Comparison of ENCODE assay signal across 8 mouse cellular contexts in genomic region chr8:105349096-105349771, GRCm38 (mm10). TPM values are rescaled to one million over a fixed set of nuclear protein-coding genes. Genes with fewer than 3 reads are reported as not detected.
DNase-seq lines count a peak whose midpoint lies in the region; ATAC-seq lines count a peak whose summit lies in the region.

No protein-coding gene starts in this region.

- H3K4me1 ChIP-seq in midbrain, embryonic 15.5 days = peaks cover 40% of the 10 kb centered on the region

- H3K9ac ChIP-seq in midbrain, embryonic 15.5 days = peak overlapping the region; percentile 69

- peak; percentile 25 to 43 for DNase-seq in left cerebral cortex, adult 18-20 months (ENCODE audit: low spot score in 2 of 2)
- DNase-seq in left cerebral cortex, adult 8-10 months (ENCODE audit: low spot score in 2 of 2) = no peak
- peak; percentile 38 for DNase-seq in ZHBTc4 (ENCODE audit: low read depth, low spot score)
- peak; percentile 69 for DNase-seq in embryo, embryonic 9.5 days (ENCODE audit: extremely low spot score)
- DNase-seq in induced T-regulatory cell, adult 2 months (ENCODE audit: low read depth) = peak; percentile 67
- DNase-seq in urinary bladder, adult 2 months (ENCODE audit: low spot score) = no peak

- H3K36me3 ChIP-seq in midbrain, embryonic 15.5 days (replicated peaks) = no peaks in the 10 kb centered on the region

- no peaks in the 10 kb centered on the region for H3K9me3 ChIP-seq in midbrain, embryonic 15.5 days

- peak overlapping the region; percentile 80 for H3K27ac ChIP-seq in midbrain, embryonic 15.5 days

- H3K4me2 ChIP-seq in midbrain, embryonic 15.5 days = peak overlapping the region; percentile 98

- peak overlapping the region; percentile 69 for H3K4me3 ChIP-seq in midbrain, embryonic 15.5 days

- H3K27me3 ChIP-seq in midbrain, embryonic 15.5 days (replicated peaks) = peaks cover 14% of the 10 kb centered on the region

- WGBS in midbrain, embryonic 15.5 days = under 1% methylated on average over 43 of the region's 48 CpGs

- ATAC-seq in midbrain, embryonic 15.5 days (replicated peaks) = peak; percentile 32
- no peak for ATAC-seq in inflammation-experienced regulatory T-cells, adult 6 months

RNA-seq across cellular contexts. Expression of gene Slc9a5, which starts 0.6 kb away (rescaled TPM):
- total RNA-seq in left cerebral cortex, adult 18-20 months (2021) = 10 to 100 TPM; 31.1 to 35.6 TPM
- 10 to 100 TPM; 28.9 to 30.7 (median 29.7) TPM for total RNA-seq in left cerebral cortex, adult 8-10 months (2022)
- 12.0 and 12.2 TPM in 2 replicates for polyA plus RNA-seq in midbrain, embryonic 15.5 days (2015; fragmentation: Nextera tagmentation; extraction: Ambion mirVana)
- 1 to 10 TPM in 1 of 3 experiments, under 1 TPM in 2; 0.28 to 1.3 (median 0.42) TPM for polyA plus RNA-seq in inflammation-experienced regulatory T-cells, adult 6 months (2017; shearing (Covaris generic))
- 2.6 and 3.4 TPM in 2 replicates for polyA plus RNA-seq in urinary bladder, adult 2 months (2012; rRNA removed)

RNA-seq across cellular contexts. Expression of gene Fhod1, which starts 1.5 kb away (rescaled TPM):
- 1 to 10 TPM; 3.1 to 3.3 TPM for total RNA-seq in left cerebral cortex, adult 18-20 months (2021)
- 1 to 10 TPM; 2.5 to 5.2 (median 4.0) TPM for total RNA-seq in left cerebral cortex, adult 8-10 months (2022)
- polyA plus RNA-seq in midbrain, embryonic 15.5 days (2015; fragmentation: Nextera tagmentation; extraction: Ambion mirVana) = 0.88 and 1.2 TPM in 2 replicates
- 1 to 10 TPM; 3.1 to 3.5 (median 3.2) TPM for polyA plus RNA-seq in inflammation-experienced regulatory T-cells, adult 6 months (2017; shearing (Covaris generic))
- polyA plus RNA-seq in urinary bladder, adult 2 months (2012; rRNA removed) = 17.0 and 18.4 TPM in 2 replicates

RNA-seq across cellular contexts. Expression of gene Tmem208, which starts 23.1 kb away (rescaled TPM):
- 10 to 100 TPM; 37.1 to 37.4 TPM for total RNA-seq in left cerebral cortex, adult 18-20 months (2021)
- total RNA-seq in left cerebral cortex, adult 8-10 months (2022) = 10 to 100 TPM; 33.7 to 46.5 (median 40.0) TPM
- 130 and 139 TPM in 2 replicates for polyA plus RNA-seq in midbrain, embryonic 15.5 days (2015; fragmentation: Nextera tagmentation; extraction: Ambion mirVana)
- polyA plus RNA-seq in inflammation-experienced regulatory T-cells, adult 6 months (2017; shearing (Covaris generic)) = 100 to 1,000 TPM; 136 to 151 (median 144) TPM
- 72.7 and 103 TPM in 2 replicates for polyA plus RNA-seq in urinary bladder, adult 2 months (2012; rRNA removed)

RNA-seq across cellular contexts. Expression of gene Lrrc29, which starts 23.2 kb away (rescaled TPM):
- 1 to 10 TPM; 4.5 to 4.8 TPM for total RNA-seq in left cerebral cortex, adult 18-20 months (2021)
- 1 to 10 TPM; 5.8 to 8.7 (median 7.1) TPM for total RNA-seq in left cerebral cortex, adult 8-10 months (2022)
- 0.68 and 1.1 TPM in 2 replicates for polyA plus RNA-seq in midbrain, embryonic 15.5 days (2015; fragmentation: Nextera tagmentation; extraction: Ambion mirVana)
- 1 to 10 TPM; 1.8 to 4.2 (median 3.2) TPM for polyA plus RNA-seq in inflammation-experienced regulatory T-cells, adult 6 months (2017; shearing (Covaris generic))
- polyA plus RNA-seq in urinary bladder, adult 2 months (2012; rRNA removed) = 3.9 and 6.1 TPM in 2 replicates

RNA-seq across cellular contexts. Expression of gene Plekhg4, which starts 23.8 kb away (rescaled TPM):
- total RNA-seq in left cerebral cortex, adult 18-20 months (2021) = 1 to 10 TPM; 2.1 to 2.2 TPM
- 1 to 10 TPM; 1.3 to 2.5 (median 1.6) TPM for total RNA-seq in left cerebral cortex, adult 8-10 months (2022)
- polyA plus RNA-seq in midbrain, embryonic 15.5 days (2015; fragmentation: Nextera tagmentation; extraction: Ambion mirVana) = 2.1 and 2.4 TPM in 2 replicates
- polyA plus RNA-seq in inflammation-experienced regulatory T-cells, adult 6 months (2017; shearing (Covaris generic)) = under 1 TPM in 1 of 3 experiments, not detected in 2; 0.11 TPM
- 0.25 and 0.50 TPM in 2 replicates for polyA plus RNA-seq in urinary bladder, adult 2 months (2012; rRNA removed)

Comparison
In these comparisons a context has a peak if more than half of its experiments do, and no peak if none do; other contexts are left out.
1. DNase-seq: peak in left cerebral cortex, adult 18-20 months (2 of 2), ZHBTc4 (single experiment), embryo, embryonic 9.5 days (single experiment) and induced T-regulatory cell, adult 2 months (single experiment); none in left cerebral cortex, adult 8-10 months (0 of 2) and urinary bladder, adult 2 months (single experiment).